Mouse (Mus musculus) liver, postnatal 0 days (tissue): ENCODE results near the gene Wfikkn2.

Source experiments
- CTCF ChIP-seq: sonication (generic); IDR thresholded peaks from 2 replicates; pipeline ENCODE4 v1.5.1; 2016; ENCODE audit warnings: antibody characterized with exemption, low read depth
- EP300 ChIP-seq: IDR thresholded peaks from 2 replicates; pipeline ENCODE4 v1.6.1; 2016; ENCODE audit warnings: antibody characterized with exemption, low read depth, mild to moderate bottlenecking

- TF ChIP-seq CTCF (no peak), EP300 (no peak)
These were observed 6.1 kb downstream of the Wfikkn2 start for GRCm38 (mm10) chr11:94239706-94240105.
